Comparison of ENCODE assay signal across 10 mouse cellular contexts in genomic region chr7:132347273-132348045, GRCm38 (mm10). TPM values are rescaled to one million over a fixed set of nuclear protein-coding genes. Genes with fewer than 3 reads are reported as not detected.
DNase-seq lines count a peak whose midpoint lies in the region; ATAC-seq and TF ChIP-seq lines count a peak whose summit lies in the region.
"Had no signal": no experiment of that assay in that cellular context is flagged by ENCODE, and none has a peak within 500 bp of the region (broad histone marks: within the 10 kb centered on the region; RNA-seq: fewer than 3 reads in every experiment).

No protein-coding gene starts in this region.

- no peaks in the 10 kb centered on the region for H3K9me3 ChIP-seq in kidney, embryonic 15.5 days (replicated peaks)
- H3K9me3 ChIP-seq in forebrain, embryonic 10.5 days = no peaks in the 10 kb centered on the region
- H3K9me3 ChIP-seq in intestine, embryonic 15.5 days = no peaks in the 10 kb centered on the region

- no peak for TF ChIP-seq POLR2A in small intestine, adult 2 months (IDR thresholded peaks at IDR 0.05; ENCODE audit: low read depth, low read length)

- no peak for TF ChIP-seq CTCF in small intestine, adult 2 months (IDR thresholded peaks at IDR 0.05; ENCODE audit: extremely low read depth, insufficient read length, insufficient replicate concordance, low read depth, low read length)

- DNase-seq in adrenal gland, postnatal 14 days = peak; percentile 41
- DNase-seq in adrenal gland, postnatal 4 days (ENCODE audit: low spot score in 2 of 2) = no peak
- DNase-seq in lung, postnatal 10 days = peak; percentile 78
- no peak for DNase-seq in lung, postnatal 25 days (ENCODE audit: low spot score)
- DNase-seq in forebrain, embryonic 10.5 days (ENCODE audit: extremely low spot score, low spot score) = no peak
- DNase-seq: B cell, adult 2 months; cerebellum, adult 2 months had no signal

- no peaks in the 10 kb centered on the region for H3K36me3 ChIP-seq in kidney, embryonic 15.5 days
- no peaks in the 10 kb centered on the region for H3K36me3 ChIP-seq in small intestine, adult 2 months (ENCODE audit: control insufficient read depth, insufficient read depth, low read length)
- H3K36me3 ChIP-seq in forebrain, embryonic 10.5 days (replicated peaks) = no peaks in the 10 kb centered on the region
- H3K36me3 ChIP-seq in intestine, embryonic 15.5 days = no peaks in the 10 kb centered on the region

- H3K27ac ChIP-seq in kidney, embryonic 15.5 days = peak overlapping the region; percentile 6; the same call in 1 of the 2 replicates
- H3K27ac ChIP-seq in small intestine, adult 2 months (ENCODE audit: insufficient read depth, low read depth, low read length) = peak overlapping the region; percentile 56; the same call in 1 of the 2 replicates
- no peak overlapping the region for H3K27ac ChIP-seq in forebrain, embryonic 10.5 days
- no peak overlapping the region for H3K27ac ChIP-seq in intestine, embryonic 15.5 days

- ATAC-seq in kidney, embryonic 15.5 days (replicated peaks; ENCODE audit: low FRiP score) = no peak
- no peak for ATAC-seq in intestine, embryonic 15.5 days

- H3K27me3 ChIP-seq in kidney, embryonic 15.5 days = no peaks in the 10 kb centered on the region
- no peaks in the 10 kb centered on the region for H3K27me3 ChIP-seq in small intestine, adult 2 months (ENCODE audit: control insufficient read depth, insufficient read depth, low read length)
- H3K27me3 ChIP-seq in forebrain, embryonic 10.5 days (ENCODE audit: poor library complexity, severe bottlenecking) = no peaks in the 10 kb centered on the region
- H3K27me3 ChIP-seq in intestine, embryonic 15.5 days (replicated peaks) = no peaks in the 10 kb centered on the region

- H3K4me3 ChIP-seq in kidney, embryonic 15.5 days (replicated peaks) = no peak overlapping the region
- no peak overlapping the region for H3K4me3 ChIP-seq in small intestine, adult 2 months (ENCODE audit: low read depth, low read length)
- H3K4me3 ChIP-seq in forebrain, embryonic 10.5 days = no peak overlapping the region
- no peak overlapping the region for H3K4me3 ChIP-seq in intestine, embryonic 15.5 days (replicated peaks)

- H3K9ac ChIP-seq in kidney, embryonic 15.5 days = no peak overlapping the region
- H3K9ac ChIP-seq in intestine, embryonic 15.5 days = no peak overlapping the region

- H3K4me2 ChIP-seq in kidney, embryonic 15.5 days = no peak overlapping the region; the same call in 1 of the 2 replicates
- H3K4me2 ChIP-seq in intestine, embryonic 15.5 days (replicated peaks) = no peak overlapping the region

- peaks cover 9% of the 10 kb centered on the region; the same call in 1 of the 2 replicates for H3K4me1 ChIP-seq in kidney, embryonic 15.5 days
- H3K4me1 ChIP-seq in small intestine, adult 2 months (ENCODE audit: control insufficient read depth, insufficient read depth, insufficient read length, low read length) = no peaks in the 10 kb centered on the region; the same call in none of the 2 replicates
- peaks cover 20% of the 10 kb centered on the region for H3K4me1 ChIP-seq in forebrain, embryonic 10.5 days
- 0 out of 2 replicates have a peak, but pooled peaks cover 8% of the 10 kb centered on the region for H3K4me1 ChIP-seq in intestine, embryonic 15.5 days (replicated peaks)

- 66% methylated on average over 9 of the region's 9 CpGs for WGBS in kidney, embryonic 15.5 days
- WGBS in small intestine, adult 2 months = 76% methylated on average over 9 of the region's 9 CpGs
- 88% methylated on average over 9 of the region's 9 CpGs for WGBS in forebrain, embryonic 10.5 days
- WGBS in intestine, embryonic 15.5 days = 76% methylated on average over 9 of the region's 9 CpGs

RNA-seq across cellular contexts. Expression of gene Chst15, which starts 30.4 kb away (rescaled TPM):
- total RNA-seq in adrenal gland, postnatal 14 days (2021) = 34.3 and 55.1 TPM in 2 replicates
- total RNA-seq in adrenal gland, postnatal 4 days (2021) = 10 to 100 TPM; 47.3 to 48.6 TPM
- polyA plus RNA-seq in kidney, embryonic 15.5 days (2015; fragmentation: Nextera tagmentation; extraction: Ambion mirVana) = 17.8 and 19.3 TPM in 2 replicates
- polyA plus RNA-seq in small intestine, adult 2 months (2012; rRNA removed) = 3.6 and 5.7 TPM in 2 replicates
- 9.2 and 9.7 TPM in 2 replicates for polyA plus RNA-seq in forebrain, embryonic 10.5 days (2016; fragmentation: Nextera tagmentation; extraction: Ambion mirVana)
- 23.0 and 23.1 TPM in 2 replicates for polyA plus RNA-seq in intestine, embryonic 15.5 days (2015; fragmentation: Nextera tagmentation; extraction: Ambion mirVana)

Comparison
In these comparisons a context has a peak if more than half of its experiments do, and no peak if none do; other contexts are left out.
1. DNase-seq: peak in adrenal gland, postnatal 14 days (single experiment) and lung, postnatal 10 days (single experiment); none in adrenal gland, postnatal 4 days (0 of 2), lung, postnatal 25 days (single experiment) and forebrain, embryonic 10.5 days (single experiment).
2. H3K27ac ChIP-seq: peak in kidney, embryonic 15.5 days (single experiment) and small intestine, adult 2 months (single experiment); none in forebrain, embryonic 10.5 days (single experiment) and intestine, embryonic 15.5 days (single experiment).